ENCODE assay signal across 10 mouse cellular contexts in genomic region chr4:141306057-141306456, GRCm38 (mm10). TPM values are rescaled to one million over a fixed set of nuclear protein-coding genes. Genes with fewer than 3 reads are reported as not detected.
DNase-seq lines count a peak whose midpoint lies in the region; ATAC-seq and TF ChIP-seq lines count a peak whose summit lies in the region.
"Had no signal": no experiment of that assay in that cellular context is flagged by ENCODE, and none has a peak within 500 bp of the region (broad histone marks: within the 10 kb centered on the region; RNA-seq: fewer than 3 reads in every experiment).

No protein-coding gene starts in this region.

- H3K36me3 ChIP-seq in kidney, embryonic 16.5 days (ENCODE audit: insufficient read depth, low read length): peaks cover 5% of the 10 kb centered on the region
- H3K36me3 ChIP-seq in neural tube, embryonic 11.5 days (ENCODE audit: control insufficient read depth, insufficient read depth, low read length): no peaks in the 10 kb centered on the region

- DNase-seq in gastrocnemius, adult 2 months: no peak
- DNase-seq in gastrocnemius, postnatal 4 days (ENCODE audit: low spot score in 2 of 2): no peak
- no peak for DNase-seq in kidney, postnatal 14 days
- DNase-seq in neural tube, embryonic 11.5 days (ENCODE audit: low spot score): peak; percentile 55
- no peak for DNase-seq in neural tube, embryonic 10.5 days (ENCODE audit: extremely low spot score, low spot score)
- DNase-seq in retina, embryonic 14.5 days (ENCODE audit: low spot score): peak; percentile 72
- DNase-seq in embryo, embryonic 10.5 days (ENCODE audit: low spot score): no peak
- DNase-seq: cerebellum, adult 11-12 months had no signal

- H3K4me1 ChIP-seq in kidney, embryonic 16.5 days (ENCODE audit: insufficient read depth, low read length): peaks cover 78% of the 10 kb centered on the region
- peaks cover 30% of the 10 kb centered on the region for H3K4me1 ChIP-seq in neural tube, embryonic 11.5 days (ENCODE audit: control insufficient read depth, insufficient read depth, low read length)

- no peak overlapping the region for H3K4me3 ChIP-seq in gastrocnemius, adult 2 months
- no peak overlapping the region for H3K4me3 ChIP-seq in kidney, embryonic 16.5 days (ENCODE audit: low read length)
- no peak overlapping the region for H3K4me3 ChIP-seq in neural tube, embryonic 11.5 days (ENCODE audit: low read depth, low read length)

- 35% methylated on average over 8 of the region's 8 CpGs for WGBS in kidney, embryonic 16.5 days
- 22% methylated on average over 8 of the region's 8 CpGs for WGBS in neural tube, embryonic 11.5 days

- H3K9me3 ChIP-seq in kidney, embryonic 16.5 days (ENCODE audit: low read length): no peaks in the 10 kb centered on the region
- H3K9me3 ChIP-seq in neural tube, embryonic 11.5 days (ENCODE audit: control insufficient read depth, low read length): no peaks in the 10 kb centered on the region

- TF ChIP-seq CTCF in gastrocnemius, adult 2 months (IDR thresholded peaks at IDR 0.05): no peak

- H3K4me2 ChIP-seq in kidney, embryonic 16.5 days (replicated peaks; ENCODE audit: low read depth, low read length): 0 out of 2 replicates have a peak overlapping the region, but pooled peaks have one; percentile 13
- peak overlapping the region; percentile 16; the same call in 1 of the 2 replicates for H3K4me2 ChIP-seq in neural tube, embryonic 11.5 days (ENCODE audit: low read depth)

- H3K27ac ChIP-seq in gastrocnemius, adult 2 months: peak overlapping the region; percentile 38
- H3K27ac ChIP-seq in kidney, embryonic 16.5 days (ENCODE audit: low read length): peak overlapping the region; percentile 57
- H3K27ac ChIP-seq in neural tube, embryonic 11.5 days (ENCODE audit: low read depth, low read length): peak overlapping the region; percentile 34; the same call in 1 of the 2 replicates

- peak overlapping the region; percentile 39 for H3K9ac ChIP-seq in kidney, embryonic 16.5 days (replicated peaks; ENCODE audit: low read length)
- 0 out of 2 replicates have a peak overlapping the region, but pooled peaks have one; percentile 15 for H3K9ac ChIP-seq in neural tube, embryonic 11.5 days (ENCODE audit: low read length)

- ATAC-seq in kidney, embryonic 16.5 days (ENCODE audit: low FRiP score, low TSS enrichment): no peak
- ATAC-seq in neural tube, embryonic 11.5 days (ENCODE audit: insufficient read depth, low FRiP score, low TSS enrichment): peak; percentile 48
- ATAC-seq: activated CD4-positive, CD25-positive, alpha-beta regulatory T cell, adult 4 months had no signal

- no peaks in the 10 kb centered on the region for H3K27me3 ChIP-seq in kidney, embryonic 16.5 days (ENCODE audit: insufficient read depth, low read length)
- H3K27me3 ChIP-seq in neural tube, embryonic 11.5 days (ENCODE audit: control insufficient read depth, insufficient read depth, low read length): peaks cover 19% of the 10 kb centered on the region

- intact Hi-C loops in gastrocnemius, adult 2 months (cut with DNase I): no loop called here

RNA-seq across cellular contexts. Expression of gene Epha2, which starts 5.0 kb away (rescaled TPM):
- total RNA-seq in gastrocnemius, adult 2 months (2021): 1 to 10 TPM; 1.8 to 2.6 TPM
- total RNA-seq in gastrocnemius, postnatal 4 days (2021): 1 to 10 TPM; 3.7 to 4.7 TPM
- polyA plus RNA-seq in kidney, embryonic 16.5 days (2015; fragmentation: Nextera tagmentation; extraction: Ambion mirVana): 8.3 and 8.6 TPM in 2 replicates
- 1.6 and 2.5 TPM in 2 replicates for polyA plus RNA-seq in neural tube, embryonic 11.5 days (2014; fragmentation: Nextera tagmentation; extraction: Ambion mirVana)
- polyA plus RNA-seq: activated CD4-positive, CD25-positive, alpha-beta regulatory T cell, adult 4 months had no signal

Comparison
In these comparisons a context has a peak if more than half of its experiments do, and no peak if none do; other contexts are left out.
1. DNase-seq: peak in neural tube, embryonic 11.5 days (single experiment) and retina, embryonic 14.5 days (single experiment); none in gastrocnemius, adult 2 months (single experiment), gastrocnemius, postnatal 4 days (0 of 2), kidney, postnatal 14 days (single experiment), neural tube, embryonic 10.5 days (single experiment) and embryo, embryonic 10.5 days (single experiment).
2. Peak in every context shown above with its lines, with median percentiles within 50 percentile points of each other: H3K27ac ChIP-seq.